Mouse (Mus musculus) G1E (cell line): Measurements from ENCODE around the gene Sox4.

Experiments
- CTCF ChIP-seq: IDR thresholded peaks from 2 replicates; pipeline ENCODE4 v1.5.1; 2012; ENCODE audit warnings: low read depth, low read length, inconsistent platforms, mixed read lengths
- GATA1 ChIP-seq: IDR thresholded peaks from 2 replicates; pipeline ENCODE4 v1.6.1; 2012; ENCODE audit warnings: borderline replicate concordance, low read length, inconsistent platforms, mixed read lengths
- TAL1 ChIP-seq: conservative IDR thresholded peaks from 2 replicates; pipeline ENCODE4 v1.6.1; 2012; ENCODE audit warnings: low read depth, low read length, inconsistent platforms, mixed read lengths

DNA sequence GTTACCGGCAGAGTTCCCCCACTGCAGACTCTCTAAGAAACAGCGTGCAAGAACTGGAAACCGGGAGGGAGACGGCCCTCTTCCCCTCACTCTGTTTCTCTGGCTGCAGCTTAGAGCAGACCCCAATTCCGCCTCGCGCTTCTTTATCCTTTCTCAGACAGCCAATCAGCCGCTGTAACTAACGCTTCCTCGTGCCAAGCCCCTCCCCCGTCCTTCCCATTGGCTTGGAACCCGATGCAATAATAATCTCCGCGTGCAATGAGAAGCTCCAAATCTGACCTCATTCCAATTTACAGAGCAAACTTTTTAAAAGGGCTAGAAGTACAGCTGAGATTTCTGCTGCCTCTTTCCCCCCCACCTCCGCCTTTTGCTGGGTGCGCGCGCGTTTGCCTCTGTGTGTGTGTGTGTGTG is at the start of gene Sox4:
- TF ChIP-seq CTCF, result no peak
- TF ChIP-seq GATA1, result no peak
- no peak for TF ChIP-seq TAL1
